Mouse (Mus musculus) macrophage (primary cell): ENCODE data around the gene Il4ra. TPM values are rescaled to one million over a fixed set of nuclear protein-coding genes. Genes with fewer than 3 reads are reported as not detected.
A peak's percentile ranks its signal among the peaks of the same experiment; 100 is the strongest.

Experiments used
- H3K27ac ChIP-seq: fragments of 350-480 bp; formaldehyde crosslinking; 2 replicates; pipeline ENCODE4 v1.9.0; 2021
- H3K36me3 ChIP-seq: fragments of 350-480 bp; formaldehyde crosslinking; 2 replicates; pipeline ENCODE4 v1.9.0; 2021; ENCODE audit errors: inconsistent target
- H3K4me3 ChIP-seq: fragments of 350-480 bp; formaldehyde crosslinking; 2 replicates; pipeline ENCODE4 v1.9.0; 2021; ENCODE audit errors: inconsistent target
- H3K79me2 ChIP-seq: fragments of 350-480 bp; formaldehyde crosslinking; 2 replicates; pipeline ENCODE4 v1.9.0; 2021; ENCODE audit errors: inconsistent target
- WGBS: methylation state at CpG from one replicate; pipeline ENCODE4 v1.1.7; 2026; ENCODE audit warnings: inconsistent platforms; ENCODE audit not compliant: missing documents; 5-methylcytosine and 5-hydroxymethylcytosine counted together
- polyA plus RNA-seq: library from polyadenylated mRNA; stranded (reverse); fragments of 250-400 nt; gene quantifications from 3 replicates; pipeline ENCODE4 v1.2.4, GENCODE M21; 2018; ENCODE audit warnings: inconsistent platforms

The Il4ra gene
- polyA plus RNA-seq, 1 experiment from 2014 or later = 95.1 TPM

GRCm38 (mm10) chr7:125556865-125557264 is 4.9 kb downstream of the Il4ra start:
- no peak overlapping the region for H3K27ac ChIP-seq
- H3K36me3 ChIP-seq = peaks cover 20% of the 10 kb centered on the region; the same call in 1 of the 2 replicates
- 60% methylated on average over 8 of the region's 8 CpGs for WGBS
- no peak overlapping the region for H3K4me3 ChIP-seq
- H3K79me2 ChIP-seq = peaks cover 97% of the 10 kb centered on the region

- H3K4me3 ChIP-seq = no peak overlapping the region
- no peak overlapping the region for H3K27ac ChIP-seq
- peaks cover 99% of the 10 kb centered on the region for H3K79me2 ChIP-seq
- peaks cover 25% of the 10 kb centered on the region; the same call in 1 of the 2 replicates for H3K36me3 ChIP-seq
- WGBS = 93% methylated on average over 4 of the region's 4 CpGs
Observed at GRCm38 (mm10) chr7:125558401-125558945, 6.6 kb downstream of the Il4ra start.

- Histone ChIP-seq H3K36me3 (peaks cover 28% of the 10 kb centered on the region; the same call in 1 of the 2 replicates), H3K79me2 (peaks cover 99% of the 10 kb centered on the region), H3K4me3 (no peak overlapping the region), H3K27ac (no peak overlapping the region)
- 77% methylated on average over 5 of the region's 5 CpGs for WGBS
Observed at GRCm38 (mm10) chr7:125558997-125559396, 7.1 kb downstream of the Il4ra start.

GRCm38 (mm10) chr7:125559537-125559936 is 7.6 kb downstream of the Il4ra start:
- Histone ChIP-seq H3K36me3 (peaks cover 33% of the 10 kb centered on the region; the same call in 1 of the 2 replicates), H3K4me3 (no peak overlapping the region), H3K27ac (no peak overlapping the region), H3K79me2 (peaks cover 99% of the 10 kb centered on the region)
- 87% methylated on average over 10 of the region's 10 CpGs for WGBS

GRCm38 (mm10) chr7:125560146-125560785 is 8.3 kb downstream of the Il4ra start:
- Histone ChIP-seq H3K27ac (peak overlapping the region; percentile 32), H3K4me3 (no peak overlapping the region), H3K36me3 (peaks cover 40% of the 10 kb centered on the region; the same call in 1 of the 2 replicates), H3K79me2 (peaks cover 99% of the 10 kb centered on the region)
- WGBS = 66% methylated on average over 7 of the region's 7 CpGs

- peaks cover 50% of the 10 kb centered on the region for H3K36me3 ChIP-seq
- H3K79me2 ChIP-seq = peaks cover 100% of the 10 kb centered on the region
- H3K27ac ChIP-seq = peak overlapping the region; percentile 32
- H3K4me3 ChIP-seq = no peak overlapping the region
- 23% methylated on average over 9 of the region's 9 CpGs for WGBS
Observed at GRCm38 (mm10) chr7:125561085-125561690, 9.3 kb downstream of the Il4ra start.

GRCm38 (mm10) chr7:125562413-125562812 is 10.5 kb downstream of the Il4ra start:
- WGBS = 93% methylated on average over 4 of the region's 4 CpGs
- no peak overlapping the region for H3K4me3 ChIP-seq
- H3K27ac ChIP-seq = no peak overlapping the region
- H3K79me2 ChIP-seq = peaks cover 100% of the 10 kb centered on the region
- peaks cover 62% of the 10 kb centered on the region for H3K36me3 ChIP-seq

- peaks cover 68% of the 10 kb centered on the region for H3K36me3 ChIP-seq
- H3K79me2 ChIP-seq = peaks cover 99% of the 10 kb centered on the region
- H3K4me3 ChIP-seq = no peak overlapping the region
- WGBS = 75% methylated on average over 3 of the region's 3 CpGs
- no peak overlapping the region for H3K27ac ChIP-seq
Observed at GRCm38 (mm10) chr7:125563093-125563492, 11.2 kb downstream of the Il4ra start.

- WGBS = 80% methylated on average over 11 of the region's 11 CpGs
- H3K27ac ChIP-seq = no peak overlapping the region
- H3K36me3 ChIP-seq = peaks cover 72% of the 10 kb centered on the region
- no peak overlapping the region for H3K4me3 ChIP-seq
- peaks cover 85% of the 10 kb centered on the region for H3K79me2 ChIP-seq
Observed at GRCm38 (mm10) chr7:125564316-125565024, 12.6 kb downstream of the Il4ra start.

- peaks cover 72% of the 10 kb centered on the region for H3K79me2 ChIP-seq
- 86% methylated on average over 11 of the region's 12 CpGs for WGBS
- H3K36me3 ChIP-seq = peaks cover 74% of the 10 kb centered on the region
- H3K4me3 ChIP-seq = no peak overlapping the region
- H3K27ac ChIP-seq = no peak overlapping the region
Observed at GRCm38 (mm10) chr7:125565516-125566285, 13.8 kb downstream of the Il4ra start.

GRCm38 (mm10) chr7:125566420-125566819 is 14.5 kb downstream of the Il4ra start:
- Histone ChIP-seq H3K27ac (no peak overlapping the region), H3K36me3 (peaks cover 80% of the 10 kb centered on the region), H3K79me2 (peaks cover 65% of the 10 kb centered on the region), H3K4me3 (no peak overlapping the region)
- 93% methylated on average over 2 of the region's 2 CpGs for WGBS

GRCm38 (mm10) chr7:125568888-125569287 is 17.0 kb downstream of the Il4ra start:
- 72% methylated on average over 8 of the region's 8 CpGs for WGBS
- no peak overlapping the region for H3K27ac ChIP-seq
- peaks cover 94% of the 10 kb centered on the region for H3K36me3 ChIP-seq
- peaks cover 41% of the 10 kb centered on the region for H3K79me2 ChIP-seq
- no peak overlapping the region for H3K4me3 ChIP-seq

- Histone ChIP-seq H3K79me2 (peaks cover 11% of the 10 kb centered on the region; the same call in 1 of the 2 replicates), H3K4me3 (no peak overlapping the region), H3K36me3 (peaks cover 91% of the 10 kb centered on the region), H3K27ac (no peak overlapping the region)
- WGBS = 94% methylated on average over 19 of the region's 19 CpGs
Observed at GRCm38 (mm10) chr7:125571891-125572290, 20.0 kb downstream of the Il4ra start.

- peaks cover 86% of the 10 kb centered on the region for H3K36me3 ChIP-seq
- H3K4me3 ChIP-seq = no peak overlapping the region
- peak overlapping the region; percentile 65; the same call in 1 of the 2 replicates for H3K27ac ChIP-seq
- H3K79me2 ChIP-seq = peaks cover 2% of the 10 kb centered on the region; the same call in 1 of the 2 replicates
- WGBS = 93% methylated on average over 6 of the region's 6 CpGs
Observed at GRCm38 (mm10) chr7:125572737-125573136, 20.8 kb downstream of the Il4ra start.
